Mouse (Mus musculus) heart, postnatal 0 days (tissue): ENCODE results near the gene Slc16a2.

Experiments
- CTCF ChIP-seq: IDR thresholded peaks from 2 replicates; pipeline ENCODE4 v1.5.1; 2016; ENCODE audit warnings: antibody characterized with exemption, control low read depth, low read depth
- EP300 ChIP-seq: IDR thresholded peaks from 2 replicates; pipeline ENCODE4 v1.6.1; 2016; ENCODE audit warnings: antibody characterized with exemption, low read depth

GRCm38 (mm10) chrX:103732033-103732703, 89.6 kb downstream of the Slc16a2 start:
- TF ChIP-seq CTCF (no peak), EP300 (no peak)
